Mouse (Mus musculus) liver, embryonic 14.5 days (tissue): Measurements from ENCODE around the gene Hoxa13. TPM values are rescaled to one million over a fixed set of nuclear protein-coding genes. Genes with fewer than 3 reads are reported as not detected.

Source experiments
- ATAC-seq: fragments of 200-750 bp; cut with Nextera tagmentation; 2 replicates; pipeline ENCODE4 v1.8.0; 2017; ENCODE audit warnings: moderate number of reproducible peaks, mild to moderate bottlenecking, moderate library complexity; ENCODE audit not compliant: insufficient read depth
- DNase-seq, 3 experiments: peaks; one replicate each; pipeline ENCODE4 v3.0.0-alpha.2; 2012 to 2013; ENCODE audit warnings: low read depth in 3 of 3, low spot score in 3 of 3
- H3K27ac ChIP-seq: fragments of 300-500 bp; sonication (generic); 2 replicates; pipeline ENCODE4 v1.5.1; 2014; ENCODE audit warnings: moderate library complexity, mild to moderate bottlenecking, control low read depth, inconsistent platforms
- H3K27me3 ChIP-seq: fragments of 300-500 bp; sonication (generic); 2 replicates; pipeline ENCODE4 v1.6.1; 2014; ENCODE audit warnings: mild to moderate bottlenecking, low read length, moderate library complexity; ENCODE audit not compliant: control insufficient read depth, insufficient read depth
- H3K36me3 ChIP-seq: fragments of 300-500 bp; sonication (generic); replicated peaks from 2 replicates; pipeline ENCODE4 v1.6.1; 2014; ENCODE audit warnings: low read depth; ENCODE audit not compliant: control insufficient read depth, insufficient read depth
- H3K4me1 ChIP-seq, 2 experiments: fragments of 200-500 bp in 1 of 2; fragments of 300-500 bp in 1 of 2; sonication (generic) in 1 of 2; replicated peaks; 2 replicates each; pipeline ENCODE4 v1.6.1; 2012 to 2014; ENCODE audit warnings: antibody characterized with exemption in 1 of 2, inconsistent platforms in 1 of 2, low read length in 1 of 2; ENCODE audit not compliant: control insufficient read depth in 2 of 2, insufficient read depth in 2 of 2
- H3K4me2 ChIP-seq: fragments of 300-500 bp; sonication (generic); 2 replicates; pipeline ENCODE4 v1.6.1; 2014; ENCODE audit warnings: low read depth, mild to moderate bottlenecking, control low read depth, moderate library complexity
- H3K4me3 ChIP-seq, 2 experiments: fragments of 200-500 bp in 1 of 2; fragments of 300-500 bp in 1 of 2; sonication (generic) in 1 of 2; 2 replicates each; pipeline ENCODE4 v1.5.1; 2012 to 2014; ENCODE audit warnings: low read depth in 2 of 2, low read length in 2 of 2, mild to moderate bottlenecking in 2 of 2, control low read depth in 1 of 2, inconsistent platforms in 1 of 2, moderate library complexity in 1 of 2; ENCODE audit not compliant: insufficient read depth in 1 of 2
- H3K9ac ChIP-seq: fragments of 300-500 bp; sonication (generic); replicated peaks from 2 replicates; pipeline ENCODE4 v1.6.1; 2014; ENCODE audit warnings: mild to moderate bottlenecking, control low read depth, moderate library complexity
- H3K9me3 ChIP-seq: fragments of 300-500 bp; sonication (generic); 2 replicates; pipeline ENCODE4 v1.6.1; 2016; ENCODE audit warnings: low read length, mixed read lengths; ENCODE audit not compliant: control insufficient read depth
- CTCF ChIP-seq: IDR thresholded peaks from 2 replicates; pipeline ENCODE4 v1.5.1; 2016; ENCODE audit warnings: antibody characterized with exemption, low read depth, control low read depth
- EP300 ChIP-seq: IDR thresholded peaks from 2 replicates; pipeline ENCODE4 v1.6.1; 2016; ENCODE audit warnings: antibody characterized with exemption, low read depth
- WGBS: fragments of 180-500 bp; shearing (Covaris S2); extraction: QIAGEN DNeasy Blood & Tissue Kit; methylation state at CpG from one replicate; pipeline ENCODE4 v1.1.7; 2014; ENCODE audit not compliant: insufficient replicate concordance; 5-methylcytosine and 5-hydroxymethylcytosine counted together
- polyA plus RNA-seq, 2 experiments: library from polyadenylated mRNA; depleted of rRNA in 1 of 2; stranded (reverse) in 1 of 2; unstranded in 1 of 2; fragments of >200 nt; fragmentation: Nextera tagmentation in 1 of 2; extraction: Ambion mirVana in 1 of 2; gene quantifications; 2 replicates each; pipeline versions ENCODE4 v1.2.1 to v1.2.3; 2012 to 2014

The Hoxa13 gene
- polyA plus RNA-seq, 2 experiments, result 0.02 TPM; not detected in 1

- Histone ChIP-seq H3K27me3 (peaks cover 97% of the 10 kb centered on the region), H3K9ac (no peak overlapping the region), H3K4me2 (no peak overlapping the region), H3K27ac (no peak overlapping the region), H3K36me3 (no peaks in the 10 kb centered on the region), H3K9me3 (no peaks in the 10 kb centered on the region), H3K4me1 (no peaks in the 10 kb centered on the region), H3K4me3 (no peak overlapping the region)
- no peak for DNase-seq
- no peak for ATAC-seq
- 2% methylated on average over 18 of the region's 18 CpGs for WGBS
- TF ChIP-seq EP300 (no peak), CTCF (no peak)
Observed at GRCm38 (mm10) chr6:52231885-52232567, 28.7 kb downstream of the Hoxa13 start.

GRCm38 (mm10) chr6:52230516-52231165 is 30.0 kb downstream of the Hoxa13 start, which contains the start of gene Hoxa9:
Gene Hoxa9, minus strand, starts transcription at chr6:52231089.
- DNase-seq, result no peak
- TF ChIP-seq EP300 (no peak), CTCF (no peak)
- no peak within 1 kb of the TSS for H3K4me3 ChIP-seq
- H3K4me2 ChIP-seq, result no peak within 1 kb of the TSS
- no peak for ATAC-seq
- H3K27me3 ChIP-seq, result peaks cover 97% of the 10 kb centered on the region
- no peaks in the 10 kb centered on the region for H3K4me1 ChIP-seq
- no peaks in the 10 kb centered on the region for H3K9me3 ChIP-seq
- 4% methylated on average over 16 of the region's 36 CpGs for WGBS
- H3K27ac ChIP-seq, result no peak within 1 kb of the TSS
- no peak within 1 kb of the TSS for H3K9ac ChIP-seq
- no peaks in the 10 kb centered on the region for H3K36me3 ChIP-seq

GRCm38 (mm10) chr6:52229558-52230416 is 30.9 kb downstream of the Hoxa13 start:
- no peak overlapping the region for H3K9ac ChIP-seq
- no peak for DNase-seq
- peaks cover 97% of the 10 kb centered on the region for H3K27me3 ChIP-seq
- no peak overlapping the region for H3K27ac ChIP-seq
- TF ChIP-seq EP300 (no peak), CTCF (no peak)
- 3% methylated on average over 44 of the region's 44 CpGs for WGBS
- no peaks in the 10 kb centered on the region for H3K4me1 ChIP-seq
- no peak overlapping the region for H3K4me3 ChIP-seq
- H3K36me3 ChIP-seq, result no peaks in the 10 kb centered on the region
- H3K9me3 ChIP-seq, result no peaks in the 10 kb centered on the region
- ATAC-seq, result no peak
- H3K4me2 ChIP-seq, result no peak overlapping the region

GRCm38 (mm10) chr6:52228475-52229465 is 31.9 kb downstream of the Hoxa13 start:
- DNase-seq, result no peak
- no peak overlapping the region for H3K4me2 ChIP-seq
- no peak overlapping the region for H3K27ac ChIP-seq
- 2% methylated on average over 38 of the region's 38 CpGs for WGBS
- H3K9ac ChIP-seq, result no peak overlapping the region
- H3K27me3 ChIP-seq, result peaks cover 97% of the 10 kb centered on the region
- H3K9me3 ChIP-seq, result no peaks in the 10 kb centered on the region
- ATAC-seq, result no peak
- H3K36me3 ChIP-seq, result no peaks in the 10 kb centered on the region
- H3K4me1 ChIP-seq, result no peaks in the 10 kb centered on the region
- H3K4me3 ChIP-seq, result no peak overlapping the region
- TF ChIP-seq CTCF (no peak), EP300 (no peak)
